Mouse (Mus musculus) bone marrow, adult 2 months (tissue): ENCODE measurements around the gene Olfr1132. TPM values are rescaled to one million over a fixed set of nuclear protein-coding genes. Genes with fewer than 3 reads are reported as not detected.
"Not testable (repeated sequence)": the region's sequence is repeated elsewhere in the genome, so short reads cannot be mapped to it uniquely, and the experiment has no call there.

Experiments
- H3K27ac ChIP-seq: fragments of 200-500 bp; 2 replicates; pipeline ENCODE4 v1.5.1; 2012; ENCODE audit warnings: low read depth, mild to moderate bottlenecking, control low read depth, inconsistent platforms, low read length; ENCODE audit not compliant: control insufficient read depth, poor library complexity, insufficient read depth
- H3K4me1 ChIP-seq: fragments of 200-500 bp; 2 replicates; pipeline ENCODE4 v1.6.1; 2011; ENCODE audit warnings: low read length; ENCODE audit not compliant: control insufficient read depth, insufficient read depth
- H3K4me3 ChIP-seq: fragments of 200-500 bp; replicated peaks from 2 replicates; pipeline ENCODE3; 2011; ENCODE audit warnings: mild to moderate bottlenecking, low read depth, low read length, control low read depth; ENCODE audit not compliant: control insufficient read depth
- CTCF ChIP-seq: fragments of 200-500 bp; IDR thresholded peaks from 2 replicates; pipeline ENCODE4 v1.5.1; 2011; ENCODE audit warnings: low read length, control low read depth; ENCODE audit not compliant: control insufficient read depth, insufficient read depth
- POLR2A ChIP-seq: fragments of 200-500 bp; IDR thresholded peaks from 2 replicates; pipeline ENCODE4 v1.6.1; 2011; ENCODE audit warnings: low read depth, mild to moderate bottlenecking, control low read depth, low read length, borderline replicate concordance; ENCODE audit not compliant: control insufficient read depth
- WGBS: fragments of 180-500 bp; shearing (Covaris S2); methylation state at CpG from one replicate; pipeline ENCODE4 v1.1.7; 2018; 5-methylcytosine and 5-hydroxymethylcytosine counted together
- polyA plus RNA-seq: library from polyadenylated mRNA; stranded (reverse); fragments of >200 nt; gene quantifications from 2 replicates; pipeline ENCODE4 v1.2.4, GENCODE M21; 2011; ENCODE audit warnings: low replicate concordance; ENCODE audit not compliant: missing spikeins, insufficient read depth, insufficient read length

Olfr1132 gene
- polyA plus RNA-seq, result not detected in 2 replicates

GRCm38 (mm10) chr2:87637435-87637834 is at the start of gene Olfr1132:
Gene Olfr1132 (minus strand): TSS chr2:87637535.
- no peak for TF ChIP-seq CTCF
- Histone ChIP-seq H3K4me3 (no peak within 1 kb of the TSS), H3K4me1 (no peaks in the 10 kb centered on the region), H3K27ac (no peak within 1 kb of the TSS)

- WGBS, result 10% methylated on average over 1 of the region's 1 CpGs
- H3K4me3 ChIP-seq, result no peak within 1 kb of the TSS
- no peak within 1 kb of the TSS for H3K27ac ChIP-seq
- no peak for TF ChIP-seq POLR2A
- no peak for TF ChIP-seq CTCF
- H3K4me1 ChIP-seq, result no peaks in the 10 kb centered on the region
Measured at GRCm38 (mm10) chr2:87673564-87673963, 36.2 kb upstream of the Olfr1132 start, which contains the start of gene Olfr1135. Gene Olfr1135 (minus strand): TSS chr2:87673664.

GRCm38 (mm10) chr2:87658360-87658759 is 21.0 kb upstream of the Olfr1132 start, which contains the start of gene Olfr1134:
Gene Olfr1134 (minus strand): TSS chr2:87658460.
- 75% methylated on average over 2 of the region's 2 CpGs for WGBS
- no peak within 1 kb of the TSS for H3K4me3 ChIP-seq
- TF ChIP-seq POLR2A (no peak), CTCF (no peak)
- no peaks in the 10 kb centered on the region for H3K4me1 ChIP-seq
- H3K27ac ChIP-seq, result no peak within 1 kb of the TSS

GRCm38 (mm10) chr2:87647274-87647673 is 9.9 kb upstream of the Olfr1132 start, which contains the start of gene Olfr1133:
Gene Olfr1133 (minus strand): TSS chr2:87647374.
- TF ChIP-seq CTCF (no peak), POLR2A (no peak)
- Histone ChIP-seq H3K4me3 (no peak within 1 kb of the TSS), H3K4me1 (no peaks in the 10 kb centered on the region), H3K27ac (no peak within 1 kb of the TSS)

- Histone ChIP-seq H3K4me3 (no peak overlapping the region), H3K27ac (no peak overlapping the region), H3K4me1 (no peaks in the 10 kb centered on the region)
- TF ChIP-seq POLR2A (no peak), CTCF (no peak)
Measured at GRCm38 (mm10) chr2:87642441-87642840, 5.1 kb upstream of the Olfr1132 start.

- Histone ChIP-seq H3K4me3 (no peak within 1 kb of the TSS), H3K4me1 (no peaks in the 10 kb centered on the region), H3K27ac (no peak within 1 kb of the TSS)
- 53% methylated on average over 3 of the region's 3 CpGs for WGBS
- TF ChIP-seq POLR2A (no peak), CTCF (no peak)
Measured at GRCm38 (mm10) chr2:87626804-87627203, 10.5 kb downstream of the Olfr1132 start, which contains the start of gene Olfr1131. Gene Olfr1131 (plus strand): TSS chr2:87627104.

GRCm38 (mm10) chr2:87605912-87606311 is 31.4 kb downstream of the Olfr1132 start, which contains the start of gene Olfr1130:
Gene Olfr1130 (plus strand): TSS chr2:87606212.
- H3K4me3 ChIP-seq, H3K27ac ChIP-seq, H3K4me1 ChIP-seq: not testable (repeated sequence)

Other genes with a start within 250 kb of the Olfr1132 start
- not detected in 2 replicates for gene Olfr1123, start 220.9 kb downstream of the Olfr1132 start, polyA plus RNA-seq
- gene Olfr1124, start 207.3 kb downstream of the Olfr1132 start, polyA plus RNA-seq, result 0.79 and 1.2 TPM in 2 replicates
- not detected in 2 replicates for gene Olfr1126, start 183.6 kb downstream of the Olfr1132 start, polyA plus RNA-seq
- not detected in 2 replicates for gene Pramel7, start 140.4 kb downstream of the Olfr1132 start, polyA plus RNA-seq
- gene Pramel6, start 131.0 kb downstream of the Olfr1132 start, polyA plus RNA-seq, result 1.5 TPM in 1 of 2 replicates, not detected in the other
- gene Olfr153, start 105.7 kb downstream of the Olfr1132 start, polyA plus RNA-seq, result not detected in 2 replicates
- gene Olfr1128, start 92.0 kb downstream of the Olfr1132 start, polyA plus RNA-seq, result not detected in 2 replicates
- not detected in 2 replicates for gene Olfr1129, start 63.6 kb downstream of the Olfr1132 start, polyA plus RNA-seq
- not detected in 2 replicates for gene Olfr1130, start 31.3 kb downstream of the Olfr1132 start, polyA plus RNA-seq
- gene Olfr1131, start 10.4 kb downstream of the Olfr1132 start, polyA plus RNA-seq, result not detected in 2 replicates
- gene Olfr1133, start 9.8 kb upstream of the Olfr1132 start, polyA plus RNA-seq, result not detected in 2 replicates
- gene Olfr1134, start 20.9 kb upstream of the Olfr1132 start, polyA plus RNA-seq, result not detected in 2 replicates
- not detected in 2 replicates for gene Olfr1135, start 36.1 kb upstream of the Olfr1132 start, polyA plus RNA-seq
- not detected in 2 replicates for gene Olfr1136, start 56.4 kb upstream of the Olfr1132 start, polyA plus RNA-seq
- not detected in 2 replicates for gene Olfr1137, start 75.6 kb upstream of the Olfr1132 start, polyA plus RNA-seq
- not detected in 2 replicates for gene Olfr1138, start 102.4 kb upstream of the Olfr1132 start, polyA plus RNA-seq
- gene Olfr1140, start 106.2 kb upstream of the Olfr1132 start, polyA plus RNA-seq, result not detected in 2 replicates
- gene Olfr1141, start 116.5 kb upstream of the Olfr1132 start, polyA plus RNA-seq, result not detected in 2 replicates
- gene Olfr152, start 141.9 kb upstream of the Olfr1132 start, polyA plus RNA-seq, result not detected in 2 replicates
- gene Olfr1143, start 163.1 kb upstream of the Olfr1132 start, polyA plus RNA-seq, result not detected in 2 replicates
- not detected in 2 replicates for gene Olfr1145, start 172.3 kb upstream of the Olfr1132 start, polyA plus RNA-seq
- not detected in 2 replicates for gene Olfr1148, start 193.0 kb upstream of the Olfr1132 start, polyA plus RNA-seq
- gene Olfr1150-ps1, start 206.5 kb upstream of the Olfr1132 start, polyA plus RNA-seq, result not detected in 2 replicates
- gene Olfr1151, start 218.3 kb upstream of the Olfr1132 start, polyA plus RNA-seq, result not detected in 2 replicates
- 0.54 and 1.6 TPM in 2 replicates for gene Olfr1152, start 229.0 kb upstream of the Olfr1132 start, polyA plus RNA-seq